Mouse (Mus musculus) heart, postnatal 0 days (tissue): ENCODE results near the gene Uba2. TPM values are rescaled to one million over a fixed set of nuclear protein-coding genes. Genes with fewer than 3 reads are reported as not detected.

Experiments
- ATAC-seq: fragments of 200-750 bp; cut with Nextera tagmentation; 2 replicates; pipeline ENCODE4 v1.8.0; 2017; ENCODE audit warnings: low read depth, moderate number of reproducible peaks, moderate library complexity; ENCODE audit not compliant: insufficient read depth
- DNase-seq: peaks from one replicate; pipeline ENCODE4 v3.0.0-alpha.2; 2016; ENCODE audit warnings: low spot score
- H3K27ac ChIP-seq: fragments of 300-500 bp; sonication (generic); 2 replicates; pipeline ENCODE4 v1.5.1; 2014; ENCODE audit warnings: low read depth, mild to moderate bottlenecking
- H3K27me3 ChIP-seq: fragments of 300-500 bp; sonication (generic); 2 replicates; pipeline ENCODE4 v1.6.1; 2014; ENCODE audit warnings: low read length, mixed read lengths; ENCODE audit not compliant: control insufficient read depth, insufficient read depth
- H3K36me3 ChIP-seq: fragments of 300-500 bp; sonication (generic); replicated peaks from 2 replicates; pipeline ENCODE4 v1.6.1; 2014; ENCODE audit warnings: low read length, mixed read lengths; ENCODE audit not compliant: control insufficient read depth, insufficient read depth
- H3K4me1 ChIP-seq: fragments of 300-500 bp; sonication (generic); 2 replicates; pipeline ENCODE4 v1.6.1; 2014; ENCODE audit warnings: antibody characterized with exemption; ENCODE audit not compliant: control insufficient read depth, insufficient read depth
- H3K4me2 ChIP-seq: fragments of 300-500 bp; sonication (generic); 2 replicates; pipeline ENCODE4 v1.6.1; 2014; ENCODE audit warnings: low read depth, mild to moderate bottlenecking, low read length, moderate library complexity
- H3K4me3 ChIP-seq: fragments of 300-500 bp; sonication (generic); 2 replicates; pipeline ENCODE4 v1.5.1; 2014; ENCODE audit warnings: low read depth, low read length
- H3K9ac ChIP-seq: fragments of 300-500 bp; sonication (generic); replicated peaks from 2 replicates; pipeline ENCODE4 v1.6.1; 2014; ENCODE audit warnings: low read depth, low read length, mixed read lengths
- H3K9me3 ChIP-seq: fragments of 300-500 bp; sonication (generic); replicated peaks from 2 replicates; pipeline ENCODE4 v1.6.1; 2016; ENCODE audit warnings: low read length; ENCODE audit not compliant: control insufficient read depth
- CTCF ChIP-seq: IDR thresholded peaks from 2 replicates; pipeline ENCODE4 v1.5.1; 2016; ENCODE audit warnings: antibody characterized with exemption, control low read depth, low read depth
- EP300 ChIP-seq: IDR thresholded peaks from 2 replicates; pipeline ENCODE4 v1.6.1; 2016; ENCODE audit warnings: antibody characterized with exemption, low read depth
- WGBS: fragments of 180-500 bp; shearing (Covaris S2); extraction: QIAGEN DNeasy Blood & Tissue Kit; methylation state at CpG from one replicate; pipeline ENCODE4 v1.1.7; 2014; 5-methylcytosine and 5-hydroxymethylcytosine counted together
- polyA plus RNA-seq: library from polyadenylated mRNA; unstranded; fragments of >200 nt; fragmentation: Nextera tagmentation; extraction: Ambion mirVana; gene quantifications from 2 replicates; pipeline ENCODE4 v1.2.1, GENCODE M21; 2015
- total RNA-seq: library from RNA; depleted of rRNA; stranded (reverse); fragments of >200 nt; gene quantifications from 2 replicates; pipeline ENCODE4 v1.2.3, GENCODE M21; 2014; ENCODE audit warnings: low replicate concordance

The Uba2 gene
- total and polyA plus RNA-seq, 2 experiments from 2014 or later, result 54.8 to 59.3 TPM

DNA sequence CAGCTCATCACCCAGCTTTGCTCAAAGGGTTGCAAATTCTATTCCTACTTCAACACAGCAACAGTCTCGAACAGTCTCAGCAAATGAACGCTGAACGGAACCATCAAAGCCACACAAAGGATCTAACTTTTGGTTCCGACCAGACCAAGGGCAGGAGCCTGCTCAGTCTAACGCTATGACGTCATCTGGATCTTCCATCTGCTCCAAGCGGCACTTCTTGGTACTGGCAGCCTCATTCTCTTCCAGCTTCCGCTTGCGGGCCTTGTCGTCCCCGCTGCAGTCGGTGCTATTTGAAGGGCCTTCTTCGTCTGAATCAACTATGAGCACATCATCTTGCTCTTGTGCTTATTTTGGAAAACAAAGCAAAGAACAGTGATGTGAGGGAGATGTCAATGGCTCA, 28.3 kb downstream of the Uba2 start:
- Histone ChIP-seq H3K36me3 (peaks cover 62% of the 10 kb centered on the region), H3K27me3 (no peaks in the 10 kb centered on the region), H3K4me1 (no peaks in the 10 kb centered on the region), H3K4me2 (no peak overlapping the region), H3K4me3 (no peak overlapping the region), H3K9ac (no peak overlapping the region), H3K27ac (no peak overlapping the region), H3K9me3 (no peaks in the 10 kb centered on the region)
- 92% methylated on average over 13 of the region's 13 CpGs for WGBS
- ATAC-seq, result no peak
- no peak for DNase-seq
- TF ChIP-seq EP300 (no peak), CTCF (no peak)

DNA sequence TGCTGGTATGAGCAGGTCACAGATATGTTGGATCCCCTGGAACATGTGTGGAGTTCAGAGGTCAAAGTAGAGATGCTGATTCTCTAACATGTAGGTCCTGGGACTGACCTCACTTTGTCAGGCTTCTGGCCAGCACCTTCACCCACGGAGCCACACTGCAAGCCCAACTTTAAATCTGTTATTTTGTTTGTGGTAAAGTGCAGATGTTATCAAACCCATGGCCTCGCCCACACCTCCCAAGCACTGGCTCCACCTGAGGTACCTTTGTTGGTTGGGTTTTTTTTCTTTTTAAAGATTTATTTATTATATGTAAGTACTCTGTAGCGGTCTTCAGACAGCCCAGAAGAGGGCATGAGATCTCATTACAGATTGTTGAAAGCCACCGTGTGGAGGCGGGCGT, 29.9 kb downstream of the Uba2 start:
- no peaks in the 10 kb centered on the region for H3K9me3 ChIP-seq
- no peaks in the 10 kb centered on the region for H3K4me1 ChIP-seq
- no peak overlapping the region for H3K9ac ChIP-seq
- no peaks in the 10 kb centered on the region for H3K27me3 ChIP-seq
- whole genome bisulfite sequencing, result 80% methylated on average over 6 of the region's 6 CpGs
- no peak for DNase-seq
- H3K4me3 ChIP-seq, result no peak overlapping the region
- no peak overlapping the region for H3K27ac ChIP-seq
- ATAC-seq, result no peak
- no peak overlapping the region for H3K4me2 ChIP-seq
- H3K36me3 ChIP-seq, result peaks cover 45% of the 10 kb centered on the region
- no peak for TF ChIP-seq CTCF

DNA sequence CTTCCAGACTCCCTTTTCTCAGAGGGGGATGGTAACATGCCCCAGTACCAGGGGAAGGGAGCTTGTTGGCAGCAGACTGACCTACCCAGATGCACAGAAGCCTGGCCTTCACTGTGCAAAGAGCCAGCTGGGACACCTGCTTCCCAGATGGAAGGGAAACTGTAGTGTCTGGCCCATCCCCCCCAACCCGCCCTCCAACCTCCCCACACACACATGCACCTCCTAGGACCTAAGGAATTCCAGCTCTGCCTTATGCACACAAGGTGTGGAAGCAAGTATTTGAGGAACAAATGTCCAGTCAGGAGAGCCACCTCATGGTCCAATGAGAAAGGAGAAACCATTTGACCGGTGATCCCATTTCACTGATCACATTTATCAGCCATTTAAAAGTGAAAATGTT, 35.1 kb downstream of the Uba2 start:
- Histone ChIP-seq H3K4me2 (no peak overlapping the region), H3K9ac (no peak overlapping the region), H3K9me3 (no peaks in the 10 kb centered on the region), H3K27me3 (no peaks in the 10 kb centered on the region), H3K36me3 (no peaks in the 10 kb centered on the region), H3K4me1 (peaks cover 7% of the 10 kb centered on the region; the same call in 1 of the 2 replicates), H3K27ac (no peak overlapping the region), H3K4me3 (no peak overlapping the region)
- DNase-seq (no peak), ATAC-seq (no peak)
- no peak for TF ChIP-seq EP300
- TF ChIP-seq CTCF, result no peak
- 98% methylated on average over 2 of the region's 2 CpGs for WGBS

DNA sequence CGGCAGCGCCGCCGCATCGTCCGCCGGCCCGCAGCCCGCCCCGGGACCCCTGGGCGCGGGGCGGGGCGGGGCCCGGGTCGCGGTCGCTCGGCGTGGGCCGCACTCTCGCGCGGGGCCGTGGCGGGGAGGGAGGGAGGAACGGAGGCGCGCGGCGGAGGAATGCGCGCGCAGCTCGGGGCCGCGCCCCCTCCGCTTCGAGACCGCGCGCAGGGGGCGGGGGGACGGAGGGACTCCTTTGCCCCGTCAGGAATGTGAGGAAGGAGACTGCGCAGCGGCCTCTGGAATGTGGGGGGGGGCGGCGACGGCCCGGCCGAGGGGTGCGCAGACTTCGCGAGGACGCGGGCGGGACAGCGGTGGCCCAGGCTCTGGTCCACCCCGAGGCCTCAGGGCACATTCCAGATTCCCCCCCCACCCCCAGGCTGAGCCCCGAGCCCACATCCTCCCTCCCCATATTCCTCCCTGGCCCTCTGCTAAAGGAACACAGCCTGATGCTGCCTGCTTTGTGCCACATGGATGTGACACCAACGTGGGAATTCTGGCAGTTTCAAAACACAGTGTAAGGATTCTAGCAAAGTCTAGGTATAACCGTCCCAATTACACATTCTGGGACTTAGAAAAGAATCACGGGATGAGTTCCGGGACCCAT, 36.2 kb downstream of the Uba2 start, which contains the start of gene Wtip:
Gene Wtip, minus strand, starts transcription at position 152 of the 646 bp plus-strand sequence.
- peak within 1 kb of the TSS; percentile 74 for H3K4me2 ChIP-seq
- peak within 1 kb of the TSS; percentile 96 for H3K9ac ChIP-seq
- peaks cover 7% of the 10 kb centered on the region; the same call in 1 of the 2 replicates for H3K4me1 ChIP-seq
- peak; percentile 93 for ATAC-seq
- H3K9me3 ChIP-seq, result no peaks in the 10 kb centered on the region
- DNase-seq, result peak; percentile 84
- H3K27me3 ChIP-seq, result no peaks in the 10 kb centered on the region
- H3K4me3 ChIP-seq, result peak within 1 kb of the TSS; percentile 83
- TF ChIP-seq CTCF (no peak), EP300 (no peak)
- 5% methylated on average over 16 of the region's 65 CpGs for WGBS
- no peaks in the 10 kb centered on the region for H3K36me3 ChIP-seq
- peak within 1 kb of the TSS; percentile 84 for H3K27ac ChIP-seq

GRCm38 (mm10) chr7:34132355-34133079, 36.9 kb downstream of the Uba2 start:
- WGBS, result 1% methylated on average over 71 of the region's 116 CpGs
- H3K27me3 ChIP-seq, result no peaks in the 10 kb centered on the region
- peak overlapping the region; percentile 74 for H3K4me2 ChIP-seq
- H3K9me3 ChIP-seq, result no peaks in the 10 kb centered on the region
- TF ChIP-seq CTCF (no peak), EP300 (no peak)
- H3K27ac ChIP-seq, result peak overlapping the region; percentile 84
- peak overlapping the region; percentile 96 for H3K9ac ChIP-seq
- peak overlapping the region; percentile 83 for H3K4me3 ChIP-seq
- peaks cover 7% of the 10 kb centered on the region; the same call in 1 of the 2 replicates for H3K4me1 ChIP-seq
- peak; percentile 31 for DNase-seq
- ATAC-seq, result peak; percentile 75
- no peaks in the 10 kb centered on the region for H3K36me3 ChIP-seq
